Mouse (Mus musculus): ENCODE data around the gene Bckdha.

Gene Bckdha

GRCm38 (mm10) chr7:25658657-25659472 lies at the start of gene Bckdha, which contains the start of gene Exosc5:
Gene Bckdha, minus strand, starts transcription at chr7:25658981.
Gene Exosc5, plus strand, starts transcription at chr7:25659164.
- DNase-seq (ENCODE audit: low read depth, low spot score): peak; percentile 99

GRCm38 (mm10) chr7:25707581-25708292 lies 49.0 kb upstream of the Bckdha start:
- DNase-seq (ENCODE audit: low read depth, low spot score): no peak

- no peak for DNase-seq (ENCODE audit: low read depth, low spot score)
Observed at GRCm38 (mm10) chr7:25706578-25707170, 47.9 kb upstream of the Bckdha start.

- no peak for DNase-seq (ENCODE audit: low read depth, low spot score)
Observed at GRCm38 (mm10) chr7:25705801-25706251, 47.0 kb upstream of the Bckdha start.

- no peak for DNase-seq (ENCODE audit: low read depth, low spot score)
Observed at GRCm38 (mm10) chr7:25704716-25705364, 46.1 kb upstream of the Bckdha start.

- no peak for DNase-seq (ENCODE audit: low read depth, low spot score)
Observed at GRCm38 (mm10) chr7:25703793-25704494, 45.2 kb upstream of the Bckdha start.

GRCm38 (mm10) chr7:25702350-25702749 lies 43.6 kb upstream of the Bckdha start:
- DNase-seq (ENCODE audit: low read depth, low spot score): no peak

- no peak for DNase-seq (ENCODE audit: low read depth, low spot score)
Observed at GRCm38 (mm10) chr7:25700732-25701131, 42.0 kb upstream of the Bckdha start.

GRCm38 (mm10) chr7:25699851-25700250 lies 41.1 kb upstream of the Bckdha start:
- DNase-seq (ENCODE audit: low read depth, low spot score): no peak

GRCm38 (mm10) chr7:25694104-25694503 lies 35.3 kb upstream of the Bckdha start:
- DNase-seq (ENCODE audit: low read depth, low spot score): no peak

- DNase-seq (ENCODE audit: low read depth, low spot score): no peak
Observed at GRCm38 (mm10) chr7:25690051-25690450, 31.3 kb upstream of the Bckdha start.

GRCm38 (mm10) chr7:25689603-25690021 lies 30.8 kb upstream of the Bckdha start:
- DNase-seq (ENCODE audit: low read depth, low spot score): no peak

- DNase-seq (ENCODE audit: low read depth, low spot score): no peak
Observed at GRCm38 (mm10) chr7:25688810-25689586, 30.2 kb upstream of the Bckdha start.

- DNase-seq (ENCODE audit: low read depth, low spot score): no peak
Observed at GRCm38 (mm10) chr7:25687811-25688401, 29.1 kb upstream of the Bckdha start.

GRCm38 (mm10) chr7:25686680-25687531 lies 28.1 kb upstream of the Bckdha start, which contains the start of gene Tgfb1:
Gene Tgfb1, plus strand, starts transcription at chr7:25687002.
- DNase-seq (ENCODE audit: low read depth, low spot score): no peak

GRCm38 (mm10) chr7:25685926-25686470 lies 27.2 kb upstream of the Bckdha start:
- DNase-seq (ENCODE audit: low read depth, low spot score): no peak

- no peak for DNase-seq (ENCODE audit: low read depth, low spot score)
Observed at GRCm38 (mm10) chr7:25684659-25685058, 25.9 kb upstream of the Bckdha start.

- no peak for DNase-seq (ENCODE audit: low read depth, low spot score)
Observed at GRCm38 (mm10) chr7:25683474-25684180, 24.8 kb upstream of the Bckdha start.
